Mouse (Mus musculus): ENCODE results near the gene Lrrc4. TPM values are rescaled to one million over a fixed set of nuclear protein-coding genes. Genes with fewer than 3 reads are reported as not detected.

Gene Lrrc4
- total and polyA plus RNA-seq, 3 experiments = 0.11 TPM; not detected in 2

DNA sequence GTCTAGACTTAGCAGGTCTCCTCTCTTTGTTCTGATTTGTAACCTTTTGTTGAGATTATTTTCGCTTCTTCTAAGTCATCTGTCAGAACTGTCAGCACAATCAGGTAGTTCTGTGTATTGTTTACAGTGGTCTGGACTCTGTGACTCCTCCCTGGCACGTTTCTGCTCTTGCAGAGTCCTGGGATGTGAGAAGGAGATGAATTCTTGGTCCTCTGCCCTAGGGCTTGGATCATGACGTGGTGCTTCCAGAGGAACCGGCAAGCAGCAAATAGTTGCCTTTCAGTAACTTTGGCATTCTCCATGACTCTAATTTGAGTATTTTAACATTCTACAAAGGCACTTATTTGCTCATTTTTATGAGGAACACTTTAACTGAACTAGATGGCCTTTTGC lies 113.7 kb downstream of the Lrrc4 start:
- no peaks in the 10 kb centered on the region for H3K9me3 ChIP-seq (replicated peaks)
- no peak overlapping the region for H3K4me3 ChIP-seq (ENCODE audit: low read depth, low read length)
- H3K36me3 ChIP-seq (replicated peaks) = peaks cover 56% of the 10 kb centered on the region
- no peaks in the 10 kb centered on the region for H3K27me3 ChIP-seq (ENCODE audit: insufficient read depth, low read length)
- TF ChIP-seq TAL1 (conservative IDR thresholded peaks at IDR 0.05; ENCODE audit: low read depth, low read length) (no peak), GATA1 (IDR thresholded peaks at IDR 0.05; ENCODE audit: borderline replicate concordance, low read length) (no peak), CTCF (IDR thresholded peaks at IDR 0.05; ENCODE audit: low read depth, low read length) (no peak), GATA2 (IDR thresholded peaks at IDR 0.05; ENCODE audit: borderline replicate concordance, low read depth, low read length) (no peak), POLR2AphosphoS5 (IDR thresholded peaks at IDR 0.05; ENCODE audit: insufficient replicate concordance, low read depth, low read length) (no peak)
- no peak for DNase-seq (ENCODE audit: low spot score)
- ATAC-seq (ENCODE audit: extremely low read depth, insufficient number of reproducible peaks, low FRiP score, poor library complexity, severe bottlenecking) = no peak
- H3K4me1 ChIP-seq (ENCODE audit: insufficient read depth, low read depth, low read length) = peaks cover 7% of the 10 kb centered on the region

GRCm38 (mm10) chr6:28717203-28717844 lies 114.2 kb downstream of the Lrrc4 start:
- Histone ChIP-seq H3K4me3 (ENCODE audit: low read depth, low read length) (no peak overlapping the region), H3K9me3 (replicated peaks) (no peaks in the 10 kb centered on the region), H3K27me3 (ENCODE audit: insufficient read depth, low read length) (no peaks in the 10 kb centered on the region), H3K36me3 (replicated peaks) (peaks cover 60% of the 10 kb centered on the region), H3K4me1 (ENCODE audit: insufficient read depth, low read depth, low read length) (peaks cover 5% of the 10 kb centered on the region)
- TF ChIP-seq POLR2AphosphoS5 (IDR thresholded peaks at IDR 0.05; ENCODE audit: insufficient replicate concordance, low read depth, low read length) = no peak
- TF ChIP-seq TAL1 (conservative IDR thresholded peaks at IDR 0.05; ENCODE audit: low read depth, low read length) = no peak
- TF ChIP-seq GATA2 (IDR thresholded peaks at IDR 0.05; ENCODE audit: borderline replicate concordance, low read depth, low read length) = no peak
- TF ChIP-seq CTCF (IDR thresholded peaks at IDR 0.05; ENCODE audit: low read depth, low read length) = no peak
- TF ChIP-seq GATA1 (IDR thresholded peaks at IDR 0.05; ENCODE audit: borderline replicate concordance, low read length) = no peak
- no peak for ATAC-seq (ENCODE audit: extremely low read depth, insufficient number of reproducible peaks, low FRiP score, poor library complexity, severe bottlenecking)
- DNase-seq (ENCODE audit: low spot score) = no peak

- no peaks in the 10 kb centered on the region for H3K27me3 ChIP-seq (ENCODE audit: insufficient read depth, low read length)
- peaks cover 89% of the 10 kb centered on the region for H3K36me3 ChIP-seq (replicated peaks)
- H3K9me3 ChIP-seq (replicated peaks) = no peaks in the 10 kb centered on the region
- ATAC-seq (ENCODE audit: extremely low read depth, insufficient number of reproducible peaks, low FRiP score, poor library complexity, severe bottlenecking) = no peak
- TF ChIP-seq GATA1 (IDR thresholded peaks at IDR 0.05; ENCODE audit: borderline replicate concordance, low read length) (no peak), GATA2 (IDR thresholded peaks at IDR 0.05; ENCODE audit: borderline replicate concordance, low read depth, low read length) (no peak), POLR2AphosphoS5 (IDR thresholded peaks at IDR 0.05; ENCODE audit: insufficient replicate concordance, low read depth, low read length) (no peak), TAL1 (conservative IDR thresholded peaks at IDR 0.05; ENCODE audit: low read depth, low read length) (no peak), CTCF (IDR thresholded peaks at IDR 0.05; ENCODE audit: low read depth, low read length) (no peak)
- peaks cover 4% of the 10 kb centered on the region for H3K4me1 ChIP-seq (ENCODE audit: insufficient read depth, low read depth, low read length)
- H3K4me3 ChIP-seq (ENCODE audit: low read depth, low read length) = no peak overlapping the region
- DNase-seq (ENCODE audit: low spot score) = no peak
Observed at GRCm38 (mm10) chr6:28710035-28710434, 121.5 kb downstream of the Lrrc4 start.

DNA sequence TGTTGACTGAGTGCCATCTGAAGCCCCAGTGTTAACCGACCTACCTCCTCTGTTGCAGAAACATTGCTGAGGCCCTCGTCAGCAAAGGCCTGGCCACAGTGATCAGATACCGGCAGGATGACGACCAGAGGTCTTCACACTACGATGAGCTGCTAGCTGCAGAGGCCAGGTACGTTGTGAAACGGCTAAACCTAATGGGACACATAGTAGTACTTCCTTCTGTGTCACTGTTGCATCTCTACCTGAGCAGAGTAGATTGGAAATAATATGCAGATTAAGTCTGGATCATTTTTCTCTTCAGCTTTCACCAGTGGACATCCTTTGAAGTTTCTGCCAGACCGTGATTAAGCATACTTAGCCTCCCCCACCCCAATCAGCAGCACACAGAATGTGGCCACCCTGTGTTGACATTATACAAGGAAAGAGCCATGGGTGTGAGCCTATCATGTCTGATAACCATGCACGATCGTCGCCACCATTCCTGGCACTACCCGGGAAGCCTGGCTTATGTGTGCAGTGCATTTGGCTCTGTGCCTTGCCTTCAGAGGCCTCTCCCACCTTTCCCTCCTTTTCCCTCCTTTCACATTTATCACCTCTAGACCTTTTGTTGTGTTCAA lies 124.5 kb downstream of the Lrrc4 start:
- ATAC-seq (ENCODE audit: extremely low read depth, insufficient number of reproducible peaks, low FRiP score, poor library complexity, severe bottlenecking) (no peak), DNase-seq (ENCODE audit: low spot score) (no peak)
- no peak overlapping the region for H3K4me3 ChIP-seq (ENCODE audit: low read depth, low read length)
- H3K36me3 ChIP-seq (replicated peaks) = peaks cover 76% of the 10 kb centered on the region
- H3K9me3 ChIP-seq (replicated peaks) = no peaks in the 10 kb centered on the region
- no peak for TF ChIP-seq GATA1 (IDR thresholded peaks at IDR 0.05; ENCODE audit: borderline replicate concordance, low read length)
- no peak for TF ChIP-seq TAL1 (conservative IDR thresholded peaks at IDR 0.05; ENCODE audit: low read depth, low read length)
- no peak for TF ChIP-seq POLR2AphosphoS5 (IDR thresholded peaks at IDR 0.05; ENCODE audit: insufficient replicate concordance, low read depth, low read length)
- TF ChIP-seq CTCF (IDR thresholded peaks at IDR 0.05; ENCODE audit: low read depth, low read length) = no peak
- no peak for TF ChIP-seq GATA2 (IDR thresholded peaks at IDR 0.05; ENCODE audit: borderline replicate concordance, low read depth, low read length)
- H3K27me3 ChIP-seq (ENCODE audit: insufficient read depth, low read length) = no peaks in the 10 kb centered on the region
- peaks cover 9% of the 10 kb centered on the region for H3K4me1 ChIP-seq (ENCODE audit: insufficient read depth, low read depth, low read length)

GRCm38 (mm10) chr6:28706108-28706975 lies 125.2 kb downstream of the Lrrc4 start:
- no peak for ATAC-seq (ENCODE audit: extremely low read depth, insufficient number of reproducible peaks, low FRiP score, poor library complexity, severe bottlenecking)
- no peak for DNase-seq (ENCODE audit: low spot score)
- H3K27me3 ChIP-seq (ENCODE audit: insufficient read depth, low read length) = no peaks in the 10 kb centered on the region
- H3K4me3 ChIP-seq (ENCODE audit: low read depth, low read length) = no peak overlapping the region
- H3K36me3 ChIP-seq (replicated peaks) = peaks cover 72% of the 10 kb centered on the region
- H3K4me1 ChIP-seq (ENCODE audit: insufficient read depth, low read depth, low read length) = peaks cover 9% of the 10 kb centered on the region
- no peaks in the 10 kb centered on the region for H3K9me3 ChIP-seq (replicated peaks)
- TF ChIP-seq TAL1 (conservative IDR thresholded peaks at IDR 0.05; ENCODE audit: low read depth, low read length) (no peak), POLR2AphosphoS5 (IDR thresholded peaks at IDR 0.05; ENCODE audit: insufficient replicate concordance, low read depth, low read length) (no peak), GATA2 (IDR thresholded peaks at IDR 0.05; ENCODE audit: borderline replicate concordance, low read depth, low read length) (no peak), CTCF (IDR thresholded peaks at IDR 0.05; ENCODE audit: low read depth, low read length) (no peak), GATA1 (IDR thresholded peaks at IDR 0.05; ENCODE audit: borderline replicate concordance, low read length) (no peak)
